Mouse (Mus musculus): ENCODE data around the gene Gadl1.

GRCm38 (mm10) chr9:116091921-116092320 lies 182.7 kb downstream of the Gadl1 start:
- TF ChIP-seq POLR2A (IDR thresholded peaks at IDR 0.05; ENCODE audit: borderline replicate concordance, extremely low read depth, insufficient read depth, insufficient read length, poor library complexity, severe bottlenecking) (no peak), CTCF (IDR thresholded peaks at IDR 0.05; ENCODE audit: borderline replicate concordance, extremely low read depth, insufficient read depth, insufficient read length) (no peak)

All from brain, embryonic 14.5 days (tissue).